Mouse (Mus musculus): ENCODE data around the gene Itsn1. TPM values are rescaled to one million over a fixed set of nuclear protein-coding genes. Genes with fewer than 3 reads are reported as not detected.

Itsn1 gene
- total RNA-seq, 2 experiments from 2014 or later, result 54.5 to 59.7 TPM

DNA sequence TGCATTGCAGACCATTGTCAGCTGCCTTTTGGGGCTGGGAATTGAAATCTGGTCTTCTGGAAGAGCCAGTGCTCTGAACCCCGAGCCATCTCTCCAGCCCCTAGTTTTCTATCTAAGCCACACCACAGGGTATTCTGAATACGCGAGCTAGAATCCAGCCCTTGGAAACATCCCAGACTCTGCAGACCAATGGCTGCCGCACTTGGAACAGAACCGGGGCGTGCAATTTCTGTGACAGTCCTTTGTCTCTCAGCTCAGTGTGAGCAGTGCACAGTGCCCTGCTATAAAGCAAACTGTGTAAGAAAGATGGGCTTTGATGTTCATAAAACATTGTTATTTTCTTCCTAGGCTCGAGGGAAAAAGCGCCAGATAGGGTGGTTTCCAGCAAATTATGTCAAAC, 138.6 kb downstream of the Itsn1 start:
- no peak for DNase-seq (ENCODE audit: low spot score in 2 of 2)

GRCm38 (mm10) chr16:91868943-91869911, 140.1 kb downstream of the Itsn1 start:
- DNase-seq (ENCODE audit: low spot score in 2 of 2), result no peak

- DNase-seq (ENCODE audit: low spot score in 2 of 2), result no peak
These were observed 141.1 kb downstream of the Itsn1 start for GRCm38 (mm10) chr16:91870158-91870582.

DNA sequence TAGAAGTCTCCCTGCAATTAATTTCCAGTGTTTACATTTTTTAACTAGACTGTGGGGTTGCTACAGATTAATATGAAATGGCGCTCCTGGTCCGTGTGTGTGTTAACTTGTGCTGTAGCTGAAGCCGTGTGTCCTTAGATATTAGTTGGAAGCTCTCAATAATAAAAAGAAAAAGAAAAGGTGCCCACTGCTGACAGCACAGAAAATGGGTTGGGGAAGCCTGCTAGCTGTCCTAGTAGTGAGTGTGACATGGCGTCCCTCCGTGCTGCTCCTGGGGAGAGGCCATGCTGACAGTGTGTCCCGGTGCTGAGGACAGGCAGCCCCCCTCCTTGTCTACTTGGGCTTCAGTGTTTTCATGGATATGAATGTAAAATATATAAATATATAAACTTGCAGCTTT, 142.1 kb downstream of the Itsn1 start:
- no peak for DNase-seq (ENCODE audit: low spot score in 2 of 2)

- no peak for DNase-seq (ENCODE audit: low spot score in 2 of 2)
These were observed 144.6 kb downstream of the Itsn1 start for GRCm38 (mm10) chr16:91873695-91874094.

- DNase-seq (ENCODE audit: low spot score in 2 of 2), result no peak
These were observed 146.7 kb downstream of the Itsn1 start for GRCm38 (mm10) chr16:91875567-91876344.

GRCm38 (mm10) chr16:91876457-91876856, 147.4 kb downstream of the Itsn1 start:
- DNase-seq (ENCODE audit: low spot score in 2 of 2), result no peak

GRCm38 (mm10) chr16:91879101-91879500, 150.0 kb downstream of the Itsn1 start:
- DNase-seq (ENCODE audit: low spot score in 2 of 2), result no peak

- DNase-seq (ENCODE audit: low spot score in 2 of 2), result no peak
These were observed 152.0 kb downstream of the Itsn1 start for GRCm38 (mm10) chr16:91880869-91881767.

- no peak for DNase-seq (ENCODE audit: low spot score in 2 of 2)
These were observed 153.2 kb downstream of the Itsn1 start for GRCm38 (mm10) chr16:91882168-91882859.

DNA sequence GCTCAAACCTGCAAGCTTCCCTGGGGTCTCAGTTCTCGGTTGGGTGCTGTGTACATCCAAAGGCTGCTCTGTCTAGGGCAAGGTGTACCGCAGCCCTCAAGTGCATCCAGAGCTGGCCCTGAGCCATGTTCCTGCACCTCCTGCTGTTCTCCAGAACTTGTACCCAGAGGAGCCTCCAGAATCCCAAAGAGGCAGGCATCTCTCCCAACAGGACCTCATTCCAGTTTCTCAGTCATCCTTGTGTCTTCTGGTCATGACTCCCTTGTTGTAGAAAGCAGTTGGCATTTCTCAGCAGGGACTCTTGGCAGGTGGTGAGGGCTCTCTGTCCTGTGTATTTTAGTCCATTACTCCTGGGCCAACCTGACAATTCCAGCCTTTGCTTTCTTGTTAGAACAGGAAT, 154.6 kb downstream of the Itsn1 start:
- DNase-seq (ENCODE audit: low spot score in 2 of 2), result no peak

DNA sequence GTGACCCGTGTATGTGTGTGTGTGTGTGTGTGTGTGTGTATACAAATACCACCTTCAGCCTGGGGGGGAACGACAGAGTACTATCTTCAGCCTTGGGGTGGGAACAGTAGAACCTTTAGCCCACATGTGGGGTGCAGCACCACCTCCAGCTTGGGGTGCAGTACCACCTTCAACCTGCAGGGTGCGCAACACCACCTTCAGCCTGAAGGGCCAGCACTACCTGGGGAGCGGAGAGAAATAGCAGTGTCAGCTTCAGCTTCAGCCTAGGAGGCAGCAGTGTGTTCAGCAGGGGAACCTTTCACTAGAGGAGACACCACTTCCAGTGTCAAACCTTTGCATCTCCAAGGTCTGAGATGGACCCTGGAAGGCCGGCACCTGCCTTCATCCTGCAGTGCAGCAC, 155.1 kb downstream of the Itsn1 start:
- no peak for DNase-seq (ENCODE audit: low spot score in 2 of 2)

DNA sequence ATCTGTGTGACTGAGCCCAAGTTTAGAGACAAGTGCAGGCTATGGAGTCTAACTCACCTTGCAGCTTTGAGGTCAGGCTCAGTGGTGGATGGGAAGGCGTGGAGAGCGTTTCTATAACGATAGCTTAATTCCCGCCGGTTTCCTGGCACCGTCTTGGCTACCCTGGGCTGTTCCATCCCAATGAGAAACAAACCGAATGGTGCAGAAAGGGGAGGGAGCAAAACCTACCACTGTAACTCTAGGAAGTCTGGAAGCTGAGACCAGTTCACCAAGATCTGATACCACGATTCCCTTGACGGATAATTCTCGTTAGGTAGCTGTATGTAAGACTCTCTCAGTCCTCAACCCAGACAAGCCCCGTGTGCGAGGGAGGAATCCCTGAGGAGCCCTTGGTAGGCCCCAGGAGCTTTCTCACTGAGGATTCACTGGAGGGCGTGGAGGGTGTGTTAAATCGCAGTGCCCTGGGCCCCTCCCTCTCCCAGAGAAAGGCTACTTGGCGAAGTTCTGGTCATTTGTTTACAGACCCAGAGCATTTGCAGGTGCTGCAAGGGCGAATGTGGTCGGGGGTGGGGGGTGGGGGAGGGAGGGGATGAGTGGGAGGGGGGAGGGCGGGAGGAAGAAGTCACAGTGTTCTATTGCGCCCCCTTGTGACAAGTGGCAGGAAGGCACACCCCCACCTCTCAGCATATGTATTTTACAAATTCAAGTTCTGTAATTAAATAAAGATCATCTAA, 156.5 kb downstream of the Itsn1 start:
- no peak for DNase-seq (ENCODE audit: low spot score in 2 of 2)

- DNase-seq (ENCODE audit: low spot score in 2 of 2), result no peak
These were observed 159.3 kb downstream of the Itsn1 start for GRCm38 (mm10) chr16:91888368-91888767.

DNA sequence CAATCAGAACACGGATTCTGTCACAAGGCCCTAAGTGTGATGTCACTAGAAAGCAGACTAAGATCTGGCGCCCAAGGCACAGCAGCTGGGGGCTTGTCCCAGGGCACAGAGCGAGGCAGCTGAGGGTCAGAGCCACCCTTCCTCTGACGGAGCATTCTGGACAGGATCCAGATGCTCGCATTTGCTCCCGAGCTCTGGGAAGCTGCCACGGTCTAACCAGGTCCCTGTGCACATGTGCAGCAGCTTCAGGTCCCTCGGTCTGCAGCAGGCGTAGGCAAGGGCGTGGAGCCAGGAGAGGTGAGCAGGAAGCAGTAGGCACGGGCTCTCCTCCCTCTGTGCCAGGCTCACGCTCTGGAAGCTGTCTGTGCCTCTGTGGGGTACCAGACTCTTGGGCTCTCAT, 160.8 kb downstream of the Itsn1 start:
- DNase-seq (ENCODE audit: low spot score in 2 of 2), result no peak

DNA sequence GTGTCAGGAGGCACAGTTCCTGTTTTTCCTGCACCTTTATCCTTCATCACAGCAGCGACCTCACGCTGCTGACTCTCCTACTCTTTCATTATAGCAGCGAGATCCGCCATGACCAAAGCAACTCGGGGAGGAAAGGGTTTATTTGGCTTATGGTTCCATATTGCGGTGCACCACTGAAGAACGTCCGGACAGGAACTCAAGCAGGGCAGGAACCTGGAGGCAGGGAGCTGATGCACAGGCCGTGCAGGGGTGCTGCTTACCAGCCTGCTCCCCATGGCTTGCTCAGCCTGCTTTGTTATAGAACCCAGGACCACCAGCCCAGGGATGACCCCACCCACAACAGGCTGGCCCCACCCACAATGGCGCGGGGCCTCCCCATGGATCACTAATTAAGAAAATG, 162.1 kb downstream of the Itsn1 start:
- no peak for DNase-seq (ENCODE audit: low spot score in 2 of 2)

DNA sequence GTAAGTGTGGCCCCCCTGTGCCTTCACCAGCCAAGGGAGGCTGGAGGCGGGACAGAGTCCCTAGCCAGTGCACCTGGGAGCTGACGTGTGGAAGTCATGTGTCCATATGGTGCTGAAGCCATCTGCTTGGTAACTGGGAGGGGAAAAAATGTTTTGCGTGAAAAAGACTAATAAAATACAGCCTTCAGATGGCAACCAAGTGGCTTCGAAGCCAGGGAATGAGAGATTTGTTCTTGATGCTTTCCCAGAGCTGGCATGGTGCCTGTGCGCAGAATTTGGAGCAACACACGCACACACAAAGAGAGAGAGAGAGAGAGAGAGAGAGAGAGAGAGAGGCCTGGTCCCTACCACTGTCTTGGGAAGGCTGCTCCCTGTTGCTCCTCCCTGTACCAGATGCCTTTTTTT, 167.3 kb downstream of the Itsn1 start:
- no peak for DNase-seq (ENCODE audit: low spot score in 2 of 2)

DNA sequence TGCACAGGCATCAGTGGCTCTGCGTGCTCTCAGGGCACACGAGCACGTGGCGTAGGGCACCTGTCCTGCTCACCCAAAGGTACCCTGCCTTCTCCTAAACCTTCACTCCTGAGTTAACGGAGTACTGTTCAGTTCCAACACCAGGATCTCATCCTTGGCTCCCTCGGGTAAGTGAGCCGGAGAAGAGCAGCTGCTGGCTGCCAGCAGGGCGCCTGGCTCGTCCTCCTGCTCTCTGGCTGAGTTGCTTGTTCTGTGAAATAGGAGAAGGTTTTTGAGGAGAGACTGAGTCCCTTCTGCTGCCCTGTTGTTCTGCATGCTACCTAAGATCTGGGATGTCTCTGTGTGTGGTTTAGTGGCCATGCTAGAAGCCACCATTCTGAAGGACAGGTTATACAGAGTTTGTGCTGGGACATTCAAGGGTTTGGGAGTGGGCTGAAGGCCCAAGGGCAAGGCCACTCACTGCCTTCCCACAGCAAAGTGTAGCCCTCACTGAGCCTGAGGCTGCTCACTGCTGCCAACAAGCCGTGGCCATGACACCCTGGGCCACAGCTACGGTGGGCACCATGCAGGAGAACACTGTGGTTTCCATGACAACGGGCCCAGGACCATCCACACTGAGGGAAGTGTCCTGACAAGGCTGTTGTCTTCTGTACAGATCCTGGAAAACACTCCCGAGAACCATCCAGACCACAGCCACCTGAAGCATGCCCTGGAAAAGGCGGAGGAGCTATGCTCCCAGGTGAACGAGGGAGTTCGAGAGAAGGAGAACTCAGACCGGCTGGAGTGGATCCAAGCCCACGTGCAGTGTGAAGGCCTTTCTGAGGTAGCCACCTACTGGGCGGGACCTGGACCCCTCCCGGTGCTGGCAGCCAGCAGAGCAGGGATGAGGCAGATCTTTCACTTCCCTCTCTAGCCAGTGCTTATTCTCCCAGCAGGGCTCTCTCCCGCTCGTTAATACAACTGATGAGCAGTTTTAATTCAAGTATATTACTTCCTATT, 170.1 kb downstream of the Itsn1 start:
- DNase-seq (ENCODE audit: low spot score in 2 of 2), result no peak

DNA sequence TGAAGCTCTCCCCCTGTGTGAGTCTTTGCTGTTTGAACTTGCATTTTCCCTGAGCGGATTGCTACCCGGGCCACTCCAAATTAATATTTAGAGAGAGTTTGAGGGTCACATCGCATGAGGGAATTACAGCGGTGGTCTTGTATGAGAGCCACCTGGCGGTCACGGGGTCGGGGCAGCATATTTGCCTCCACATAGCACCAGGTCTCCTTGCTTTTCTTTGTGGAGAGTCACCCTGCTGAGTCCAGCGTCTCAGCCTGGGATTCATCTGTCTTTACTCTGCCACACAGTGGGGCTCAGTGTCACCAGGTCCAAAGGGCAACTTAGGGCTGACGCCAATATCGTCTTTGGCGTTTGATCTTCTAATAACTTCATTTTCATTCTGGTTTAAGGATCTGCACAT, 171.2 kb downstream of the Itsn1 start:
- no peak for DNase-seq (ENCODE audit: low spot score in 2 of 2)

All from adrenal gland, postnatal 4 days (tissue).